Mouse (Mus musculus) G1E-ER4 (cell line): ENCODE measurements around the gene Trabd. TPM values are rescaled to one million over a fixed set of nuclear protein-coding genes. Genes with fewer than 3 reads are reported as not detected.

ENCODE experiments used
- GATA1 ChIP-seq: IDR thresholded peaks from one replicate; pipeline ENCODE4 v1.8.0; 2012; ENCODE audit warnings: low read length, inconsistent platforms
- polyA plus RNA-seq: library from polyadenylated mRNA; stranded (reverse); fragments of >175 nt; gene quantifications from 2 replicates; pipeline ENCODE4 v1.2.3, GENCODE M21; 2012

Gene Trabd
- polyA plus RNA-seq, result 62.9 and 74.4 TPM in 2 replicates

DNA sequence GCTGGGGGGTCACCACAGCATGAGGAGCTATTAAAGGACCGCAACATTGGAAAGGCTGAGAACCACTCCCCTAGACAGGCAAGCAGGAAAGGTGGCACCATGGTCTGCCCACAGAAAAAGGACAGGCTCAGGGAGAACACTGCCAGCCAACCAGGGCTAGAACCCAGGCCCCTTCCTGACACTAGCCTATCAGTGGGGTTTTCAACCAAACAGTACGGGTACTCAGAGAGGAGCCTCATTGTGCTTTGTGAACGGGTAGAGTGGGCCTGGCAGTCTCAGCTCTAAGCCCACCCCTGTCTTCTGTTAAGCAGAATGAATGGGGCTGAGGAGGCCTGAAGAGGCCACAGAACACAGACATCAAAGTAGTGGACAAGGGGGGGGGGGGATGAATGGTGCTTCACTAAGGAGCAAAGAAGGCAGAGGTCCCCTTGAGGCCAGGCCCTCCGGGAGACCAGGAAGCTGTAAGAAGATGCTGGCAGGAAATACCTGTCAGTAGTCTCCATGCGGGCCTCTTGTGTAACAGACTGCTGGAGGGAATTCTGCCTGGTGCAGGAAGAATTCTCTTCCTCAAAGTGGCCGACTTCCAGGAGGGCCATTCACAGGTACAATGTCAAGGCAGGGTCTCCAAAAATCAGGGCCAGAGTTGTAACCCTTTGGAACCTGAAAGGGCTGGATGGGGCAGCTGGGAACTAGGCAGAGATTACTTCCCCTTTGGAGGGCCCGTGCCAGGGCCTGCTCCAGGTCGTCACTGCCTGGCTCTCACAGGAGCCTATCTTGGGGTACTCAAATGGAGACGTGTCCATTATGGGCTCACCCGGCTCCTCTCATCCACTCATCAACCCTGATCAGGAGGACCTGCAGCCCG, at the start of gene Trabd:
Trabd (plus strand) TSS at position 512 of the 865 bp plus-strand sequence.
- TF ChIP-seq GATA1, result no peak

DNA sequence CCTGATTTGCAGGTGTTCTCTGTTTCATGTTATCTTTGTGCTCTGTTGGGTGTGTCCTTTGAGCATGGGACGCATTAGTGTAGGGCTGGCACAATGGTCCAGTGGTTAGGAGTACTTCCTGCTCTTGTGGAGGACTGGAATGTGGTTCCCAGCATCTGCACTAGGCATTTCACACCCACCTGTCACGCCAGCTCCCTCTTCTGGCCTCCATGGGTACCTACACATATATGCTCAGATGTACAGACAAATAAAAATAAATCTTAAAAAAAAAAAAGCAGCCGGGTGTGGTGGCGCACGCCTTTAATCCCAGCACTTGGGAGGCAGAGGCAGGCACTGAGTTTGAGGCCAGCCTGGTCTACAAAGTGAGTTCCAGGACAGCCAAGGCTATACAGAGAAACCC, 30.5 kb upstream of the Trabd start:
- TF ChIP-seq GATA1, result no peak

DNA sequence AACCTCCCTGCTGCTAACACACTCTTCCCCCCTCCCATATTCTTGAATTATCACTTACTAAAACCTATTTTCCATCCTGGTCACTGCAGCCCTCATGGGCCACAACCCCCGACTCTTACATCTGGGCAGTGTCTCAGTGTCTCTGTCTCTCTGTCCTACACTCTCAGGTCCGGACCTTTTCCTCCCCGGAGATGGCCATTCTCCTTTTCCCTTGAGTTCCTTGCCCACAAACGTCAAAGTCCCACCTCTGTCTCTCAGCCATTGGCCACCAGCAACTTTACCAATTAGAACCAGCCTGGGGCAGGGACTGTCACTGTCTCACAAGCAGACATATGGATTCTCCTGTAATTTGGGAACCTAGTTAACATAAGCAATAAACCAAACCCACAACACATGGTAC, 28.6 kb upstream of the Trabd start:
- TF ChIP-seq GATA1, result no peak

DNA sequence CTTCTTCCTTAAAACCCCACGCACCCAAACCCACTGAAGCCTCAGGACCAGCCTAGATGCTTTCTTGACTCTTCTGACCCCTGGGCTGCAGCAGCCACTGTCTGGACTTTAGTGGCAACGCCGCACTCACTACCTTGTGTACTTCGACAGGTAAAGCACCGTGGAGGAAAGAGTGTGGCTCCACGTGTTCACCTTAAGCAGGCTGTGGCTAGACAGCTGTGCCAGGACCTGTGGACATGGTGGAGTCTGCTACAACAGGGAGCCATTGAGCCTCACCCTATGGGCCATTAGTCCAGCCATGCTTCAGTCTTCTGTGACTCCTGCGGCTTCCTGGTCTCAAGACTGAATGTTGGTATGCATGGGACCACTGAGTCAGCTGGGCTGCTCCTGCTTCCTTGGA, 20.3 kb upstream of the Trabd start:
- no peak for TF ChIP-seq GATA1

DNA sequence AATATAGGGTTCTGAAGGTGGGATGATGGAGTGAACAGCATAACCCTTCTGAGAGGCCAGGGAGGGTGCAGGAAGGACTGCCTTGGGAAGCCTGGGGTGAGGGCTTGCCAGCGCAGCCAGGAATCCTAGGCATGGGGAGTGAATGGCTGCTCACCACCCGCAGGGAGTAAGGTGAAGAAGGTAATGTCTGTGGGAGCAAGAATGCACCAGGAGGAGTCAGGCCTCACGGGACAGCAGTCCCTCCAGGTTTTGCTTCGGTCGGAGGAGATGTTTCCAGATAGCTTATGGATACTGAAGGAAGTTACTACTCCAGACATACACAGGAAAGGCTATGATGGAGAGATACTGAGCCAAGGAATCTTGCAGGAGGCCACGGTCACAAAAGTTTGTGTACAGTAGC, 16.2 kb upstream of the Trabd start:
- no peak for TF ChIP-seq GATA1

DNA sequence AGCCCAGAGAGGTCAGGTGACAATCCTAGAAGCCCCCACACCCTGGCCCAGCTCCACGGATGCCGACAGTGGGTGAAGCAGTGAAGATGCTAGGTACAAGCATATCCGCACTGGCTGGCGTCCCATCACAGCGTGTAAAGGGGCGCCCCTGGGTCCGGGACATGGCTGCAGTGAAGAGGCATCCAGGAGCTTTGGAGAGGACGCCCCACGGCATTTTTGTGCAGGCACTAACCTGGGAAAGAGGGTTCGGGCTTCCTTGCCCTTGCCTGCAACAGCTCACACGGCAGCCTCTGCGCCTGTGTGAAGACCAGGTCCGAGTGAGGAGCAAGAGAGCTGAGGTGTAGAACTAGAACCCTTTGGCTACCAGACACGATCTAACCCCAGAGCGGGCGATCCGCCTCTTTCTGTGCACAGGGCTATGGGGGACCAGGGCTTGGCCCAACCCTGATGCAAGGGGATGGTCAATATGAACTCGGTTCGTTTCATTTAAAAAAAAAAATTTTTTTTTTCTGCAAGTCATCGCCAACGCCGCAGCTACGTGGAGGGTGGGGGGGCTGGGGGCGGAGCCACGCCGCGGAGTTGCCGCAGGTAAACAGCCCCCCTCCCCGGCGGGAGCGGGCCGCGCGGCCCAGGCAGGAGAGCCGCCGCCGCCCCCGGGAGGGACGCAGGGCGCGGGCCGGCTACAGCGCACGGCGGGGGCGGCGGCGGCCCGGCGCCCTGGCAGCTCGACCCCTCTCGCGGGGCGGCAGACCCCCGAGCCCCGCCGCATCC, 15.6 kb upstream of the Trabd start, which contains the start of gene Panx2:
Panx2 (plus strand) TSS at position 574 of the 771 bp plus-strand sequence.
- no peak for TF ChIP-seq GATA1

DNA sequence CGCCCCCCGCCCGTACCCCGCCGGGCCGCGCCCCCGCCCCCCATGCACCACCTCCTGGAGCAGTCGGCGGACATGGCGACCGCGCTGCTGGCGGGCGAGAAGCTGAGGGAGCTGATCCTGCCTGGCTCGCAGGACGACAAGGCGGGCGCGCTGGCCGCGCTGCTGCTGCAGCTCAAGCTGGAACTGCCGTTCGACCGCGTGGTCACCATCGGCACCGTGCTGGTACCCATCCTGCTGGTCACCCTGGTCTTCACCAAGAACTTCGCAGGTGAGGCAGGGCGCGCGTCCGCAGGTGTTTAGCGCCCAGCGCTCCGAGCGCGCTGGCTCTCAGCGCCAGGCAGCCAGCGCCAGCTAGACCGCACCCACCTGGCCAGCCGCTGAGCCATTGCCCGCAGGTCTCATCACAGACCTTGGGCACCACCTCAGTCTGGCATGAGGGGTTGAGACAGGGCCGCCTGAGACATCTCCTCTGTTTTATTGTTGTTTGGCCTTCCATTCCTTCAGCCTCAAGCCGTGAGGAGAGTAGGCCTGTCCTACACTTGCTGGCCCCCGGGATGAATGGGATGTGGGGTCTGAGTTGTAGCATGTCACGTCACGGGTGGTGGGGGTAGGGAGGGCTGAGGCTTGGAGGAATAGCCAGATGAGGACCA, 14.8 kb upstream of the Trabd start:
- no peak for TF ChIP-seq GATA1

DNA sequence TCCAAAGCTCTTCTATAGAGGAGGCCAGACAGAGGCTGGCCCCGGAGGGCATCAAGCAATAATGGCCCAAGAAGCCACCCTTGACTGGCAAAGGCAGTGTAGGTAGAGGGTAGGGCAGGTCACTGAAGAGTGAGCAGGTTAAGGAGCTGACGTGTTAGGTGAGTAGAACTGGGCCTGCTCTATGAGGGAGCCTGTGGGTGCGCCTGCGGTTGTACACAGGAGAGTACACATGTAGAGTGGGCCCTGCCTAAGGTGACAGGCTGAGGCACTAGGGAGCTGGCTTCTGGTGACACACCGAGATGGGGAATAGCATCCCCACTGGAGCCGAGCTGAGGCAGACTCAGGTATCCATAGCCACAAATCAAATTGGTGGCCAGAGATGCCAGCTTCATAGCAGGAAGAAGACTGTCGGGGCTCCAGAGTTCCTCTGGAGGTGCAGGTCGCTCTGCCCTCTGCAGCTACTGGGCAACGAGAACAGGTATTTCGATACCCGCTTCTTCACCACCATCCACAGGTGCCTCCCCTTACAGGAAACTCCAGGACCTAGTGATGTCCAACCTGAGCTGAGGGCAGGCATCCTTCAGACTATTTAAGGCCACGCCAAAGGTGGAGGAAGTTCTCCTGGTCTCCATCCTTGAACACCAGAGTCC, 14.0 kb upstream of the Trabd start:
- no peak for TF ChIP-seq GATA1

DNA sequence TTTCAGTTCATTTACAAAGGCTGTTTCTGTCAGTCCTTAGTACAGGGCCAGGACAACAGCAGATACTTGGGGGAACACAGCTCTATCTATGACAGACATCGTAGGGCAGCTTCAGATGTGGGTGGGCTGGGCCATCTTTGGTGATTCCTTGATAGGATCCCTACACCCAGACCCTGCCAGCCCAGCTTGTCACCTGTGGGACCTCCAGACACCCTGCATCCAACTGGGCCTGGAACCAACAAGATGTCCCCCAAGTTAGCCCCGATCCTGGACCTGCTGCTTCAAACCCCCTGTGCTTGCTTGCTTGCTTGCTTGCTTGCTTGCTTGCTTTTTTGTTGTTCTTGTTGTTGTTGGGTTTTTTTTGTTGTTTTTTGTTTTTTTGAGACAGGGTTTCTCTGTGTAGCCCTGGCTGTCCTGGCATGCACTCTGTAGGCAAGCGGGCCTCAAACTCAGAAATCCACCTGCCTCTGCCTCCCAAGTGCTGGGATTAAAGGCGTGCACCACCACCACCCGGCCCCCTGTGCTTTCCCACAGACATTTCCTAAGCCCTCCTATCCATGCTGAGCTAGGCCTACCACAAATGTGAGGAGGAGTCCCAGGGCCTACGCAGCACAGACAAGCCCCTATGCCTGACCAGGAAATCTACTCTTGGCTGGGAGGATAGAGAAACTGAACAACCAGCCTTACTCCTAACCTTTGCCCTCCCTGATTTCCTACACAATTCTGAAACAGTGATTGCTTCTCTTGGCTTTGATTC, 13.0 kb upstream of the Trabd start:
- no peak for TF ChIP-seq GATA1

DNA sequence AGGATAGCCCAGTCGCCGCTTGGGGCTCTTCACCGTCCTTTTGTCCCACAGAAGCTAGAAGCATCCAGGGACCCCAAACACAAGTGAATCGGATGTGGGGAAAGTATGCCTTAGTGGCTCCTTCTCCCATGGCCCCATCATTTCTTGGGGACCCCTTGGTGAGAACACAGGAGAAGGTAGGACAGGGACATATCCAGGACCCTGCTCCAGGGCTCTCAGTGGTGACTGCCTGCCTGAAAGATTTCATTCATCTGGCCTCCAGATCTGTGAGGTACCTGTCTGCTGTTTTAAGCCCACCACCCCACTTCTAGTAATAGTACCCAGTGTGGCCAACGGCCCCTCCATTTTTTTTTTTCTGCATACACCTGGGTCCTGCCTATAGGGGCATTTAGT, 12.4 kb upstream of the Trabd start:
- TF ChIP-seq GATA1, result no peak

DNA sequence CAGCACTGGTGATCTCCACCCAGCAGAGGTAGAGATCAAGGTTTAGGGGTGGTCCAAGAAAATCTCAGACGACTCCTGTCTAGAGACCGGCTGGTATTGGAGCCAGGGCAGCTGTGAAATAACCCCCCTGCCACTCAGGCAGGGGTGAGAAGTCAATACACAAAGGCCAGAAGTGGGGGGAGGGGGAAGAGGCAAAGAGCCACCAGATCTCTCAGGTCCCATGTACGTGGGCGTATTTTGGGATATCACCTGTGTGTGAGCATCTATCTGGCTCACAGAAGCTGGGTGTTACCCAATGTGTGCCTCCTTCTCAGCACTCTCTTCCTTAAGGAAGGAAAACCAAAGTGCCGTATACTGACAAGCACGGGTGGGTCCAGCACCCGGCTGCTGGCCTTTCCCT, 11.9 kb upstream of the Trabd start:
- TF ChIP-seq GATA1, result no peak

DNA sequence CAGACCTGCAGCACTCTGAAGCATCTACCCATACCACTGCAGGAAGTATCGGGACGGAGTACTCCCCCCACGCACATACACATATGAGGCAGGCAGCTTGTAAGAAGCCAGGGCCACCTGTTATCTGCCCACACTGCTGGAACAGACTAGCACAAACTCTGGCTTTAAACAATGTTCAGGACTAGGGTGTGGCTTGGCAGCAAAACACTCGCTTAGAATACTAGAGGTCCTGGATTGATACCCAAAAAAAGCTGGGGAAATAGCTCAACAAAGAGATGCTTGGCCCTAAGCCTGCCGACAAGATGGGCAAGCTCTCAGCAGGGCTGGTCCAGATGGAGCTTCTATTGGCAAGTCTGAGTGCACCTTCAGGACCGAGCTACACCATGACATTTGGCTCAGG, 11.4 kb upstream of the Trabd start:
- no peak for TF ChIP-seq GATA1

DNA sequence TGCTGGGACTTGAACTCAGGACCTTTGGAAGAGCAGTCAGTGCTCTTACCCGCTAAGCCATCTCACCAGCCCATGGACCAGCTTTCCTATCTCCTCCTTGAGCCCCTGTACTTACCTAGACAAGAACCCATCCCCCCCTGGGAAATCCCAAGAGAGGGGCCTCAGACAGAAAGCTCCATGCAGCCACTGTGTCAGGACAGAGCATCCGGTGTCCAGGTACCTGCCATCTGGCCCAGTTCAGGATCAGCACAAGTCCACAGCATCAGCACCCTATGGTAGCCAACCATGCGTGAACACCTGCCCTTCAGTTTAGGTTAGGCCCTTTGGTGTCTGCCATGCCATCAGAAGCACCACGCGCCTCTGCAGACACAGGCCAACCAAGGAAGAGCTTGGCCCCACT, 10.0 kb upstream of the Trabd start:
- TF ChIP-seq GATA1, result no peak

DNA sequence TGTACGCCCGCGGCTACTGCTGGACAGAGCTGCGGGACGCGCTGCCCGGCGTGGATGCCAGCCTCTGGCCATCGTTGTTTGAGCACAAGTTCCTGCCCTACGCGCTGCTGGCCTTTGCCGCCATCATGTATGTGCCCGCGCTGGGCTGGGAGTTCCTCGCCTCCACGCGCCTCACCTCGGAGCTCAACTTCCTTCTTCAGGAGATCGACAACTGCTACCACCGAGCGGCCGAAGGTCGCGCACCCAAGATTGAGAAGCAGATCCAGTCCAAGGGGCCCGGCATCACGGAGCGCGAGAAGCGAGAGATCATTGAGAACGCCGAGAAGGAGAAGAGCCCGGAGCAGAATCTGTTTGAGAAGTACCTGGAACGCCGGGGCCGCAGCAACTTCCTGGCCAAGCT, 7.3 kb upstream of the Trabd start:
- no peak for TF ChIP-seq GATA1

DNA sequence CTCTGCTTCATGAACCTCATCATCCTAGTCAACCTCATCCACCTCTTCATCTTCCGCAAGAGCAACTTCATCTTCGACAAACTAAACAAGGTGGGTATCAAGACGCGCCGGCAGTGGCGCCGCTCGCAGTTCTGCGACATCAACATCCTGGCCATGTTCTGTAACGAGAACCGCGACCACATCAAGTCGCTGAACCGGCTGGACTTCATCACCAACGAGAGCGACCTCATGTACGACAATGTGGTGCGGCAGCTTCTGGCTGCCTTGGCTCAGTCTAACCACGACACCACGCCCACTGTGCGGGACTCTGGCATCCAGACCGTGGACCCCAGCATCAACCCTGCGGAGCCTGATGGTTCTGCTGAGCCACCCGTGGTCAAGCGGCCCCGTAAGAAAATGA, 6.7 kb upstream of the Trabd start:
- no peak for TF ChIP-seq GATA1

DNA sequence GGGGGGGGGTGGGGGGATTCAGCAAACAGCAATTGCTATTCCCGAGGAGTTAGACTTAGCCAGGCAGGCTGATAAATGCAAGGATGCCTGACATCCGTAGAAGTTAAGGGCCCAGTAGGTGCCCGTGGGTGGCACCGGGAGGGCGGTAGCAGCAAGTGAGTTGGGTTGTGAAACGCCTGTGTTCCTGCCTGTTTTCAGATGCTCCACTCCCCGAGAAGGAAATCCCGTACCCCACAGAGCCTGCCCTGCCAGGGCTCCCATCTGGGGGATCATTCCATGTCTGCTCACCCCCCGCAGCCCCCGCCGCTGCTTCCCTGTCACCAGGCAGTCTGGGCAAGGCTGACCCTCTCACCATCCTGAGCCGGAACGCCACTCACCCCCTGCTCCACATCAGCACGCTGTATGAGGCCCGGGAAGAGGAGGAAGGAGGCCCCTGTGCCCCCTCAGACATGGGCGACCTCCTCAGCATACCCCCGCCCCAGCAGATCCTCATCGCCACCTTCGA, 5.5 kb upstream of the Trabd start:
- TF ChIP-seq GATA1, result no peak
